Mouse (Mus musculus) megakaryocyte, embryonic 14.5 days (primary cell): ENCODE results near the gene Ttc27.

Source experiments
- FLI1 ChIP-seq: IDR thresholded peaks from 2 replicates; pipeline ENCODE4 v1.6.1; 2012; ENCODE audit warnings: low read length, inconsistent platforms, mixed read lengths
- GATA1 ChIP-seq: IDR thresholded peaks from 3 replicates; pipeline ENCODE4 v1.6.1; 2012; ENCODE audit warnings: mixed read lengths, low read length, inconsistent platforms, borderline replicate concordance

DNA sequence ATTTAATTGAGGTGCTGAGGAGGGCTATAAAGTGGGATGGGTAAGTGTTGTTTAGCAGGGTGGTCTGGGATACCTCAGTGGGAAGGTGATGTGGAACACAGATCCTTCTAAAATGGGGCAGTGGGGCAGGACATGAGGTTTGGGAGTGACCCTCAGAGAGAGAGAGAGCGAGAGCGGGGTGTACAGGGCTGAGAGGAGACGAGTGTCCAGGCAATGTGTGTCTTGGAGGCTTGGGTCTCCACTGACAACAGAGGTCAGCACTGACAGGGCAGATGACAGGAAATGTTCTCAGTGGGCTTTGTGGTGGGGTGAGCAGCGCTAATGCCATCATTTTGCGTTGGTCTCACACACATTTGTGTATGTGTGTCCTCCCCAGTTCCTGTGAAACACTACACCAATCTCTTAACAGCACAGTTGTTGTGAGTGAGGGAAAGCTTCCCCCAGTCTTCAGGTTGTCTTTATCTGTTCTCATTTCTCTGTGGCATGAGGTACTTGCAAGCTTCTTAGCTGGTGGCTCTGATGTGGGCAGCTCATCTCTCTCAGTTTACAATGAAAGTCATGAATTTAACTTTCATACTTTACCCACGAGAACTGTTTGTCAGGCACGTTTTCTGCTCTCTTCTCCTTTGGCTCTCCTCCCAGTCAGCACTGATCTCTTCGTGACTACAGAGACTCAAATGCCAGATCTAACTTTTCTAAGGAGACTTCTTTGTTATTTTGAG lies 35.5 kb downstream of the Ttc27 start:
- TF ChIP-seq GATA1 (no peak), FLI1 (no peak)
